Mouse (Mus musculus) bone marrow macrophage, adult 2 months (primary cell): ENCODE results near the gene Urb1.

Source experiments
- CTCF ChIP-seq: IDR thresholded peaks from 2 replicates; pipeline ENCODE4 v1.5.1; 2012; ENCODE audit warnings: low read depth, mild to moderate bottlenecking, low read length, moderate library complexity
- POLR2A ChIP-seq: IDR thresholded peaks from 2 replicates; pipeline ENCODE4 v1.6.1; 2012; ENCODE audit warnings: mild to moderate bottlenecking, low read depth, low read length, borderline replicate concordance

DNA sequence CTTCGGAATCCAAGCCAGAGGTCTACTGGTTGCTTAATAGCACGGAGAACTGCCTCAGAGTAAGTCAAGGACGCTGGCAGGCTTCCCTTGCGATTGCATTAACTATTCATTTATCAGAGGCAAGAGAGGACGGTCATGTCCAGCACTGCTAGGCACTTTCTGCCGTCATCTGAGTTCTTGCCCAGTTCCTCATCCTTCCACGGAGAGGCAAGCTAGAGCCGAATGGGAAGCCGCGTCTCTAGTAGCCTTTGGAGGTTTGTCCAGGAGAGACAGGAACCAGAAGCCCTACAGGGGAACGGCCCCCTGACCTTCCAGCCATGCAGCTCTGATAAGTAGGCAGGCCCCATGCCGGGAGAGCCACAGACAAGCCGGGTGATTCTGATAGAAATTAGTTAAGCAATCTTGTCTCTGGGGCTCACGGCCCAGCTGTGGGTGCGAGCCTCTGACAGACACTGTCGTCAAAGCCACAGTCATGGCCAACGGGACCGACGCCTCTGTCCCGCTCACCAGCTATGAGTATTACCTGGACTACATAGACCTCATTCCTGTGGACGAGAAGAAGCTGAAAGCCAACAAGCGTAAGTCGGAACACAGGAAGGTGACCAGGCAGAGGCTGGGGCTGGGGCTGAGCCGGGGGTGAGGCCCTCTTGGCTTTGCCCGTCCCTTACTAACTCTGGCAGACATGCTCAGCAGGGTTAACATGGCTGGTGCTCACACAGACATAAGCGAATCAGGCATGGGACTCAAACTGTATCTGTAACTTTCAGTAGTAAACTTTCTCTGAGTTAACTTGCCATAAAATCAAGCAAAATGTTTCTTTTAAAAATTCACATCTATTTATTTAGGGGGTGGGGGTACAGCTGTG is 71.9 kb downstream of the Urb1 start, which contains the start of gene Mrap:
- no peak for TF ChIP-seq POLR2A
- no peak for TF ChIP-seq CTCF
